Mouse (Mus musculus): ENCODE data around the gene Fibcd1. TPM values are rescaled to one million over a fixed set of nuclear protein-coding genes. Genes with fewer than 3 reads are reported as not detected.

Gene Fibcd1
- polyA plus RNA-seq (2011; ENCODE audit: insufficient read depth, insufficient read length, low replicate concordance, missing spikeins), result not detected in 2 replicates

DNA sequence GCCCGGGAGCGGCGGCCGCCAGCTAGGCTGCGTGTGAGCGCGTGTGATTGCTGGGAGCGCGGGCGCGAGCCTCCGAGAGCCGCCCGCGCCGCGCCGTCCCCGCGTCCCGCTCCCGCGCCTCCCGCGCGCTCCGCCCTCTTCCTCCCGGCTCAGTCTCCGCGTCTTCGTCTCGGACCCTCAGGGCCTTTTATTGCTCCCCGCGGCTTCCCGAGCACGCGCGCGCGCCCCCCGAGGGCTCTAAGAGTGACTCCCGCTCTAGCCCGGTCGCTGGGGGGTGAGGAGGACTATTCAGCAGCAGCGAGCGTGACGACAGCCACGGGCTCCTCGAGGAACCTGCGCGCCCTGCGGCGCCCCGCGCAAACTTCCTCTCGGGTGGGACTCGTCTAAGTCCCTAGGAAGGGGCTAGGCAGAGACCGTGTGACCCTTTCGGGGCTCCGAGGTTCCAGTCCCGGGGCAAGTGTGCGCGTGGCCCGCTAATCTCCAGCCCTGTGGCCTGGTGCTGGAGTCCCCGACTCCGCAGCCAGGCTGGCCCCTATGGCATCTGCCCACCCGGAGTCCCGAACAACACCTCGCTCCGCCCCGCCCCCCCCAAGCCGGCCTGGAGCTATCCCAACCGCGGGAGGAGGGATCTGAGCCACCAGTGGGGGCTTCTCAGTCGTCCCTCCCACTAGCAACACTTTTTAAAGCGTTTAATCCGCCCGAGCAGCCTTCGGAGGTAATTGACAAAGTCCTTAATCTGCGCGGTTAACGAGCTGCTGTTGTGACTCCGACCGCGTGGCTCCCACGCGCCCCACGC lies at the start of gene Fibcd1:
Fibcd1 (minus strand) TSS at position 110 of the 796 bp plus-strand sequence.
- H3K27ac ChIP-seq (ENCODE audit: control insufficient read depth, insufficient read depth, low read depth, low read length, poor library complexity), result no peak within 1 kb of the TSS
- WGBS, result 1% methylated on average over 83 of the region's 88 CpGs
- no peak within 1 kb of the TSS for H3K4me3 ChIP-seq (replicated peaks; ENCODE audit: control insufficient read depth, low read depth, low read length)
- TF ChIP-seq POLR2A (IDR thresholded peaks at IDR 0.05; ENCODE audit: borderline replicate concordance, control insufficient read depth, low read depth, low read length) (no peak), CTCF (IDR thresholded peaks at IDR 0.05; ENCODE audit: control insufficient read depth, insufficient read depth, low read length) (no peak)
- H3K4me1 ChIP-seq (ENCODE audit: control insufficient read depth, insufficient read depth, low read length), result no peaks in the 10 kb centered on the region

GRCm38 (mm10) chr2:31894221-31894870 lies 48.5 kb upstream of the Fibcd1 start:
- no peak overlapping the region for H3K27ac ChIP-seq (ENCODE audit: control insufficient read depth, insufficient read depth, low read depth, low read length, poor library complexity)
- H3K4me1 ChIP-seq (ENCODE audit: control insufficient read depth, insufficient read depth, low read length), result no peaks in the 10 kb centered on the region
- no peak for TF ChIP-seq CTCF (IDR thresholded peaks at IDR 0.05; ENCODE audit: control insufficient read depth, insufficient read depth, low read length)
- TF ChIP-seq POLR2A (IDR thresholded peaks at IDR 0.05; ENCODE audit: borderline replicate concordance, control insufficient read depth, low read depth, low read length), result no peak
- WGBS, result 77% methylated on average over 13 of the region's 13 CpGs
- no peak overlapping the region for H3K4me3 ChIP-seq (replicated peaks; ENCODE audit: control insufficient read depth, low read depth, low read length)

GRCm38 (mm10) chr2:31893110-31893669 lies 47.4 kb upstream of the Fibcd1 start:
- Histone ChIP-seq H3K27ac (ENCODE audit: control insufficient read depth, insufficient read depth, low read depth, low read length, poor library complexity) (no peak overlapping the region), H3K4me1 (ENCODE audit: control insufficient read depth, insufficient read depth, low read length) (no peaks in the 10 kb centered on the region), H3K4me3 (replicated peaks; ENCODE audit: control insufficient read depth, low read depth, low read length) (no peak overlapping the region)
- no peak for TF ChIP-seq CTCF (IDR thresholded peaks at IDR 0.05; ENCODE audit: control insufficient read depth, insufficient read depth, low read length)
- no peak for TF ChIP-seq POLR2A (IDR thresholded peaks at IDR 0.05; ENCODE audit: borderline replicate concordance, control insufficient read depth, low read depth, low read length)
- WGBS, result 76% methylated on average over 10 of the region's 10 CpGs

DNA sequence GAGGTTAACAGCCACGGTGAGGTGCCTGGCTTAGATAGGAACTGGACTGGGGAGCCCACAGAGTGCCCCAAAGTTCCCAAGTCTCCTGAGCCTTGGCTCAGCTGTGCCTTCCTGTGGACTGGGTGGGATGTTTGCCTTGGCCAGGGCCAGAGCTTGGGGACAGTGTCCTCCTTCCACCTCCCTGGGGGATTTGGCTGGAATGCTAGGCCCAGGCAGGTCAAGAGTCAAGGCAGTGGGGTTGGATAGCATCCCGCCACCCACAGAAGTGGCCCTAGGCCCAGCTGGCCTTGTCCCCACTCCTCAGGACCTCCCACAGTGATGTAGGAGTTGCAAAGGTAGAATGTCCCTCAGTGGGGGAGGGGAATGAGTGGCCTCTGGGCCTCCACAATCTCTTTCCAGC lies 45.4 kb upstream of the Fibcd1 start:
- Histone ChIP-seq H3K4me3 (replicated peaks; ENCODE audit: control insufficient read depth, low read depth, low read length) (no peak overlapping the region), H3K4me1 (ENCODE audit: control insufficient read depth, insufficient read depth, low read length) (no peaks in the 10 kb centered on the region), H3K27ac (ENCODE audit: control insufficient read depth, insufficient read depth, low read depth, low read length, poor library complexity) (no peak overlapping the region)
- TF ChIP-seq CTCF (IDR thresholded peaks at IDR 0.05; ENCODE audit: control insufficient read depth, insufficient read depth, low read length), result no peak
- no peak for TF ChIP-seq POLR2A (IDR thresholded peaks at IDR 0.05; ENCODE audit: borderline replicate concordance, control insufficient read depth, low read depth, low read length)
- WGBS, result 90% methylated on average over 2 of the region's 2 CpGs

GRCm38 (mm10) chr2:31888871-31889270 lies 43.1 kb upstream of the Fibcd1 start:
- H3K27ac ChIP-seq (ENCODE audit: control insufficient read depth, insufficient read depth, low read depth, low read length, poor library complexity), result no peak overlapping the region
- WGBS, result 25% methylated on average over 1 of the region's 1 CpGs
- no peak for TF ChIP-seq CTCF (IDR thresholded peaks at IDR 0.05; ENCODE audit: control insufficient read depth, insufficient read depth, low read length)
- no peak for TF ChIP-seq POLR2A (IDR thresholded peaks at IDR 0.05; ENCODE audit: borderline replicate concordance, control insufficient read depth, low read depth, low read length)

DNA sequence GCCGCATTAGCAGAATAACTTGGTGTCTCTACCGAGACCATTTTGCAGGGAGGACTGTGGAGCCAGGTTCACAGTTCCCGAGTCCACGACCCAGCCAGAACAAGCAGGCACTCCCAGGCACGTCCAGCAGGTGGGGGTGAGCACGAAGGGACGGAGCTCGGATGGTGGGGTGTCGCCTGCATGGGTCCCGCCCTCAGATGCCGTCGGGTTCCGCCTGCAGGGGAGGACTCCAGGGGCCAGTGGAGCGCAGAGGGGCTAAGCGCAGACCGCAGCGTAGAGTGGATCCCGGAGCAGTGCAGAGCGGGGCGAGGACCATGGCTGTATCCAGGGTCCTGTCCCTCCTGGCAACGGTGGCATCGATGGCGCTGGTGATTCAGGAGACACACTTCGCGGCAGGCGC lies 41.2 kb upstream of the Fibcd1 start, which contains the start of gene Lamc3:
Lamc3 (plus strand) TSS at position 262 of the 400 bp plus-strand sequence.
- TF ChIP-seq CTCF (IDR thresholded peaks at IDR 0.05; ENCODE audit: control insufficient read depth, insufficient read depth, low read length), result 0 out of 2 replicates have a peak, but pooled peaks have one; percentile 18
- TF ChIP-seq POLR2A (IDR thresholded peaks at IDR 0.05; ENCODE audit: borderline replicate concordance, control insufficient read depth, low read depth, low read length), result no peak
- H3K4me1 ChIP-seq (ENCODE audit: control insufficient read depth, insufficient read depth, low read length), result no peaks in the 10 kb centered on the region
- 6% methylated on average over 26 of the region's 26 CpGs for WGBS
- H3K27ac ChIP-seq (ENCODE audit: control insufficient read depth, insufficient read depth, low read depth, low read length, poor library complexity), result no peak within 1 kb of the TSS
- no peak within 1 kb of the TSS for H3K4me3 ChIP-seq (replicated peaks; ENCODE audit: control insufficient read depth, low read depth, low read length)

More at GRCm38 (mm10) chr2:31888871-31889270, 43.1 kb upstream of the Fibcd1 start:
- Histone ChIP-seq H3K4me1 (ENCODE audit: control insufficient read depth, insufficient read depth, low read length) (no peaks in the 10 kb centered on the region), H3K4me3 (replicated peaks; ENCODE audit: control insufficient read depth, low read depth, low read length) (no peak overlapping the region)

DNA sequence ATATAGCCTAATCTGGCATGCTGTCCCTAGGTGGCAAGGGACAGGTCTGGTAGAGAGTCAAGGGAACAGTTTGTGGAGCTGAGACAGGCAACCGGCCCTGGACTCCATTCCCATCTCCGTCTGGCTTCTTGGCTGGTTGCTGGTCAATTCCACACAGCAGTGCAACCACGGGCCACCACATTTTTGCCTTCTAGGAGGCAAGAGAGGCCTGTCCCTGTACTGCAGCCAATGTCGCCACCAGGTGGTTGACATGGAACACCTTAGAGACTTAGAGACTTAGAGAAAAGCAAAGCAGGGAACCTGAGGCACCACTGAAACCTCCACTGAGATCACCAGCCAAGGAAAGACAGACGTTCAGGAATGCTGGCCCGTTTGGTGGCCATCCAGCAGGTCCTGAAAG lies 39.0 kb upstream of the Fibcd1 start:
- WGBS, result 16% methylated on average over 6 of the region's 6 CpGs
- H3K27ac ChIP-seq (ENCODE audit: control insufficient read depth, insufficient read depth, low read depth, low read length, poor library complexity), result no peak overlapping the region
- no peak overlapping the region for H3K4me3 ChIP-seq (replicated peaks; ENCODE audit: control insufficient read depth, low read depth, low read length)
- TF ChIP-seq POLR2A (IDR thresholded peaks at IDR 0.05; ENCODE audit: borderline replicate concordance, control insufficient read depth, low read depth, low read length) (no peak), CTCF (IDR thresholded peaks at IDR 0.05; ENCODE audit: control insufficient read depth, insufficient read depth, low read length) (peak; percentile 43)
- H3K4me1 ChIP-seq (ENCODE audit: control insufficient read depth, insufficient read depth, low read length), result no peaks in the 10 kb centered on the region

GRCm38 (mm10) chr2:31883061-31883460 lies 37.3 kb upstream of the Fibcd1 start:
- Histone ChIP-seq H3K4me1 (ENCODE audit: control insufficient read depth, insufficient read depth, low read length) (no peaks in the 10 kb centered on the region), H3K27ac (ENCODE audit: control insufficient read depth, insufficient read depth, low read depth, low read length, poor library complexity) (no peak overlapping the region), H3K4me3 (replicated peaks; ENCODE audit: control insufficient read depth, low read depth, low read length) (no peak overlapping the region)
- WGBS, result 69% methylated on average over 4 of the region's 4 CpGs
- TF ChIP-seq CTCF (IDR thresholded peaks at IDR 0.05; ENCODE audit: control insufficient read depth, insufficient read depth, low read length) (no peak), POLR2A (IDR thresholded peaks at IDR 0.05; ENCODE audit: borderline replicate concordance, control insufficient read depth, low read depth, low read length) (no peak)
